ENCODE assay signal across 8 mouse cellular contexts in genomic region chr5:33675964-33676363, GRCm38 (mm10). TPM values are rescaled to one million over a fixed set of nuclear protein-coding genes. Genes with fewer than 3 reads are reported as not detected.
A peak's percentile ranks its signal among the peaks of the same experiment; 100 is the strongest.
DNase-seq lines count a peak whose midpoint lies in the region; ATAC-seq and TF ChIP-seq lines count a peak whose summit lies in the region.

No protein-coding gene starts in this region.

- intact Hi-C loops in heart, postnatal 14 days (cut with DNase I), result no loop called here
- intact Hi-C loops in left cerebral cortex, adult 2 months (cut with DNase I), result loop anchor here (10.0 kb wide), 1 partner anchor 279 kb away; no protein-coding TSS in a partner anchor

- no peaks in the 10 kb centered on the region for H3K79me2 ChIP-seq in C2C12 (ENCODE audit: control insufficient read depth, insufficient read depth)

- H3K4me3 ChIP-seq in heart, embryonic 12.5 days, result no peak overlapping the region
- H3K4me3 ChIP-seq in C2C12 (ENCODE audit: insufficient read depth, poor library complexity, severe bottlenecking), result no peak overlapping the region
- no peak overlapping the region for H3K4me3 ChIP-seq in left cerebral cortex, adult 2 months
- no peak overlapping the region for H3K4me3 ChIP-seq in midbrain, embryonic 14.5 days (replicated peaks; ENCODE audit: low read depth, low read length)

- H3K9ac ChIP-seq in heart, embryonic 12.5 days, result no peak overlapping the region
- no peak overlapping the region for H3K9ac ChIP-seq in midbrain, embryonic 14.5 days (replicated peaks; ENCODE audit: low read length)

- no peaks in the 10 kb centered on the region for H3K9me3 ChIP-seq in heart, embryonic 12.5 days (replicated peaks)
- no peaks in the 10 kb centered on the region for H3K9me3 ChIP-seq in midbrain, embryonic 14.5 days (ENCODE audit: control insufficient read depth, low read length)

- H3K27me3 ChIP-seq in heart, embryonic 12.5 days (replicated peaks), result no peaks in the 10 kb centered on the region
- H3K27me3 ChIP-seq in C2C12 (ENCODE audit: control insufficient read depth, insufficient read depth, insufficient read length), result no peaks in the 10 kb centered on the region
- H3K27me3 ChIP-seq in midbrain, embryonic 14.5 days (ENCODE audit: control insufficient read depth, insufficient read depth, low read length), result no peaks in the 10 kb centered on the region

- H3K4me1 ChIP-seq in heart, embryonic 12.5 days (replicated peaks), result peaks cover 13% of the 10 kb centered on the region
- no peaks in the 10 kb centered on the region for H3K4me1 ChIP-seq in midbrain, embryonic 14.5 days (ENCODE audit: control insufficient read depth, insufficient read depth, low read length)

- no peak overlapping the region for H3K27ac ChIP-seq in heart, embryonic 12.5 days (ENCODE audit: poor library complexity, severe bottlenecking)
- no peak overlapping the region for H3K27ac ChIP-seq in left cerebral cortex, adult 2 months
- H3K27ac ChIP-seq in midbrain, embryonic 14.5 days (replicated peaks; ENCODE audit: low read depth, low read length), result no peak overlapping the region

- H3K36me3 ChIP-seq in heart, embryonic 12.5 days, result peaks cover 26% of the 10 kb centered on the region
- H3K36me3 ChIP-seq in C2C12 (ENCODE audit: control insufficient read depth, insufficient read depth), result peaks cover 31% of the 10 kb centered on the region
- 0 out of 2 replicates have a peak, but pooled peaks cover 10% of the 10 kb centered on the region for H3K36me3 ChIP-seq in midbrain, embryonic 14.5 days (ENCODE audit: control insufficient read depth, insufficient read depth, low read length)

- no peak overlapping the region for H3K4me2 ChIP-seq in heart, embryonic 12.5 days
- H3K4me2 ChIP-seq in midbrain, embryonic 14.5 days (ENCODE audit: low read length), result no peak overlapping the region

- H3K79me3 ChIP-seq in C2C12 (ENCODE audit: low read depth), result no peaks in the 10 kb centered on the region

- no peak for ATAC-seq in heart, embryonic 12.5 days (ENCODE audit: insufficient number of reproducible peaks, low FRiP score)
- ATAC-seq in erythroid progenitor cell, adult 5-6 weeks (replicated peaks; ENCODE audit: low FRiP score, poor library complexity, severe bottlenecking), result peak; percentile 46; the same call in 1 of the 2 replicates
- no peak for ATAC-seq in midbrain, embryonic 14.5 days (ENCODE audit: low FRiP score, low TSS enrichment)

- 0% methylated on average over 1 of the region's 1 CpGs for WGBS in heart, embryonic 12.5 days
- 0% methylated on average over 1 of the region's 1 CpGs for WGBS in midbrain, embryonic 14.5 days

- no peak overlapping the region for H3ac ChIP-seq in C2C12 (ENCODE audit: control insufficient read depth, insufficient read length, low read depth)

- TF ChIP-seq CTCF in C2C12 (IDR thresholded peaks at IDR 0.05; ENCODE audit: control insufficient read depth, insufficient read depth, insufficient read length), result peak; percentile 29
- peak; percentile 75 for TF ChIP-seq CTCF in left cerebral cortex, adult 2 months (IDR thresholded peaks at IDR 0.05)

- DNase-seq in heart, postnatal 14 days, result peak; percentile 59 to 62
- peak; percentile 50 for DNase-seq in adipocyte (ENCODE audit: low spot score)
- DNase-seq in left cerebral cortex, adult 2 months (ENCODE audit: extremely low spot score in 1 of 2, low spot score in 2 of 2), result peak; percentile 46 to 59
- DNase-seq in midbrain, embryonic 14.5 days, result peak; percentile 77
- DNase-seq in urinary bladder, postnatal 25 days (ENCODE audit: low spot score), result no peak

TF ChIP-seq in C2C12, 6 proteins besides CTCF, POLR2A, EP300 and RAD21:
- no peak for TF ChIP-seq MAX (IDR thresholded peaks at IDR 0.05)
- no peak for TF ChIP-seq MYOD1 (IDR thresholded peaks at IDR 0.05; ENCODE audit: control insufficient read depth, insufficient read length, low read depth)
- TF ChIP-seq MYOG (IDR thresholded peaks at IDR 0.05; ENCODE audit: control insufficient read depth, extremely low read depth, insufficient read length), result no peak
- no peak for TF ChIP-seq CEBPB (IDR thresholded peaks at IDR 0.05; ENCODE audit: low read depth)

RNA-seq across cellular contexts. Expression of gene Tmem129, which starts 17.7 kb away (rescaled TPM):
- total RNA-seq in heart, postnatal 14 days (2021), result 10 to 100 TPM; 17.0 to 17.8 TPM
- 34.3 and 34.9 TPM in 2 replicates for polyA plus RNA-seq in heart, embryonic 12.5 days (2016; fragmentation: Nextera tagmentation; extraction: Ambion mirVana)
- polyA plus RNA-seq in C2C12 (2012; fragmentation: generic; extraction: Trizol), result 26.1 TPM
- 44.4 and 49.4 TPM in 2 replicates for total RNA-seq in erythroid progenitor cell, adult 5-6 weeks (2015; ENCODE audit: low replicate concordance)
- 28.2 and 37.7 TPM in 2 replicates for total RNA-seq in erythroid progenitor cell, adult 5-6 weeks (2017; ENCODE audit: low replicate concordance)
- 10 to 100 TPM; 24.8 to 26.7 TPM for total RNA-seq in left cerebral cortex, adult 2 months (2021)
- polyA plus RNA-seq in midbrain, embryonic 14.5 days (2014; fragmentation: Nextera tagmentation; extraction: Ambion mirVana), result 29.4 and 31.1 TPM in 2 replicates

RNA-seq across cellular contexts. Expression of gene Tacc3, which starts 18.0 kb away (rescaled TPM):
- total RNA-seq in heart, postnatal 14 days (2021), result 10 to 100 TPM in 1 of 2 experiments, 1 to 10 TPM in 1; 6.8 to 12.0 TPM
- polyA plus RNA-seq in heart, embryonic 12.5 days (2016; fragmentation: Nextera tagmentation; extraction: Ambion mirVana), result 152 and 163 TPM in 2 replicates
- 109 TPM for polyA plus RNA-seq in C2C12 (2012; fragmentation: generic; extraction: Trizol)
- 544 and 682 TPM in 2 replicates for total RNA-seq in erythroid progenitor cell, adult 5-6 weeks (2015; ENCODE audit: low replicate concordance)
- total RNA-seq in erythroid progenitor cell, adult 5-6 weeks (2017; ENCODE audit: low replicate concordance), result 404 and 639 TPM in 2 replicates
- total RNA-seq in left cerebral cortex, adult 2 months (2021), result 1 to 10 TPM; 5.3 to 7.2 TPM
- polyA plus RNA-seq in midbrain, embryonic 14.5 days (2014; fragmentation: Nextera tagmentation; extraction: Ambion mirVana), result 25.5 and 45.9 TPM in 2 replicates

RNA-seq across cellular contexts. Expression of gene Slbp, which starts 23.6 kb away (rescaled TPM):
- total RNA-seq in heart, postnatal 14 days (2021), result 10 to 100 TPM; 17.8 to 22.2 TPM
- 135 and 140 TPM in 2 replicates for polyA plus RNA-seq in heart, embryonic 12.5 days (2016; fragmentation: Nextera tagmentation; extraction: Ambion mirVana)
- 47.4 TPM for polyA plus RNA-seq in C2C12 (2012; fragmentation: generic; extraction: Trizol)
- 377 and 483 TPM in 2 replicates for total RNA-seq in erythroid progenitor cell, adult 5-6 weeks (2015; ENCODE audit: low replicate concordance)
- 503 and 597 TPM in 2 replicates for total RNA-seq in erythroid progenitor cell, adult 5-6 weeks (2017; ENCODE audit: low replicate concordance)
- 10 to 100 TPM; 24.4 to 25.7 TPM for total RNA-seq in left cerebral cortex, adult 2 months (2021)
- polyA plus RNA-seq in midbrain, embryonic 14.5 days (2014; fragmentation: Nextera tagmentation; extraction: Ambion mirVana), result 112 and 134 TPM in 2 replicates

RNA-seq across cellular contexts. Expression of gene Fgfr3, which starts 45.5 kb away (rescaled TPM):
- 10 to 100 TPM; 12.7 to 13.0 TPM for total RNA-seq in heart, postnatal 14 days (2021)
- 6.3 and 7.9 TPM in 2 replicates for polyA plus RNA-seq in heart, embryonic 12.5 days (2016; fragmentation: Nextera tagmentation; extraction: Ambion mirVana)
- 1.0 TPM for polyA plus RNA-seq in C2C12 (2012; fragmentation: generic; extraction: Trizol)
- not detected in 2 replicates for total RNA-seq in erythroid progenitor cell, adult 5-6 weeks (2015; ENCODE audit: low replicate concordance)
- not detected in 2 replicates for total RNA-seq in erythroid progenitor cell, adult 5-6 weeks (2017; ENCODE audit: low replicate concordance)
- total RNA-seq in left cerebral cortex, adult 2 months (2021), result 100 to 1,000 TPM; 112 to 140 TPM
- 20.9 and 21.3 TPM in 2 replicates for polyA plus RNA-seq in midbrain, embryonic 14.5 days (2014; fragmentation: Nextera tagmentation; extraction: Ambion mirVana)

RNA-seq across cellular contexts. Expression of gene Gm9903, which starts 46.2 kb away (rescaled TPM):
- total RNA-seq in heart, postnatal 14 days (2021), result 1 to 10 TPM; 1.4 TPM
- polyA plus RNA-seq in heart, embryonic 12.5 days (2016; fragmentation: Nextera tagmentation; extraction: Ambion mirVana), result 0.73 and 1.0 TPM in 2 replicates
- 0.18 TPM for polyA plus RNA-seq in C2C12 (2012; fragmentation: generic; extraction: Trizol)
- total RNA-seq in erythroid progenitor cell, adult 5-6 weeks (2015; ENCODE audit: low replicate concordance), result not detected in 2 replicates
- total RNA-seq in erythroid progenitor cell, adult 5-6 weeks (2017; ENCODE audit: low replicate concordance), result 0.77 TPM in 1 of 2 replicates, not detected in the other
- under 1 TPM; 0.70 to 0.77 TPM for total RNA-seq in left cerebral cortex, adult 2 months (2021)
- 0.65 and 0.83 TPM in 2 replicates for polyA plus RNA-seq in midbrain, embryonic 14.5 days (2014; fragmentation: Nextera tagmentation; extraction: Ambion mirVana)

Comparison
In these comparisons a context has a peak if more than half of its experiments do, and no peak if none do; other contexts are left out.
1. RNA of gene Tacc3, which starts 18.0 kb away (total RNA-seq): 404 to 682 TPM in erythroid progenitor cell, adult 5-6 weeks; 6.8 to 12.0 TPM in heart, postnatal 14 days and 5.3 to 7.2 TPM in left cerebral cortex, adult 2 months; every median in the first group is over 10 times any median in the second.
2. RNA of gene Slbp, which starts 23.6 kb away (total RNA-seq): 377 to 597 TPM in erythroid progenitor cell, adult 5-6 weeks; 24.4 to 25.7 TPM in left cerebral cortex, adult 2 months and 17.8 to 22.2 TPM in heart, postnatal 14 days; every median in the first group is over 10 times any median in the second.